Mouse (Mus musculus): ENCODE data around the gene Slc1a5. TPM values are rescaled to one million over a fixed set of nuclear protein-coding genes. Genes with fewer than 3 reads are reported as not detected.

Slc1a5 gene
- polyA plus RNA-seq, 1 experiment from 2014 or later = 11.6 TPM

GRCm38 (mm10) chr7:16784498-16784976 lies 3.4 kb downstream of the Slc1a5 start:
- Histone ChIP-seq H3K27ac (replicated peaks) (no peak overlapping the region), H3K9ac (no peak overlapping the region), H3K4me3 (no peak overlapping the region), H3K9me3 (no peaks in the 10 kb centered on the region), H3K4me1 (replicated peaks) (peaks cover 37% of the 10 kb centered on the region), H3K36me3 (no peaks in the 10 kb centered on the region), H3K4me2 (peak overlapping the region; percentile 99; the same call in 1 of the 2 replicates), H3K27me3 (no peaks in the 10 kb centered on the region)
- ATAC-seq (ENCODE audit: low FRiP score, low read depth) = no peak
- 59% methylated on average over 10 of the region's 10 CpGs for whole genome bisulfite sequencing

GRCm38 (mm10) chr7:16785541-16786083 lies 4.5 kb downstream of the Slc1a5 start:
- Histone ChIP-seq H3K9ac (no peak overlapping the region), H3K4me3 (no peak overlapping the region), H3K4me1 (replicated peaks) (peaks cover 36% of the 10 kb centered on the region), H3K9me3 (no peaks in the 10 kb centered on the region), H3K27me3 (no peaks in the 10 kb centered on the region), H3K36me3 (no peaks in the 10 kb centered on the region), H3K27ac (replicated peaks) (no peak overlapping the region), H3K4me2 (no peak overlapping the region)
- no peak for ATAC-seq (ENCODE audit: low FRiP score, low read depth)
- 86% methylated on average over 8 of the region's 8 CpGs for WGBS

- Histone ChIP-seq H3K27me3 (no peaks in the 10 kb centered on the region), H3K27ac (replicated peaks) (no peak overlapping the region)
These were observed 11.2 kb downstream of the Slc1a5 start for GRCm38 (mm10) chr7:16792316-16792715.

GRCm38 (mm10) chr7:16793010-16793725 lies 12.0 kb downstream of the Slc1a5 start:
- WGBS = 94% methylated on average over 19 of the region's 19 CpGs

More at GRCm38 (mm10) chr7:16792316-16792715, 11.2 kb downstream of the Slc1a5 start:
- 84% methylated on average over 5 of the region's 5 CpGs for WGBS
- Histone ChIP-seq H3K4me2 (no peak overlapping the region), H3K9ac (no peak overlapping the region), H3K36me3 (no peaks in the 10 kb centered on the region), H3K4me3 (no peak overlapping the region), H3K4me1 (replicated peaks) (no peaks in the 10 kb centered on the region), H3K9me3 (no peaks in the 10 kb centered on the region)
- no peak for ATAC-seq (ENCODE audit: low FRiP score, low read depth)

GRCm38 (mm10) chr7:16794886-16795285 lies 13.7 kb downstream of the Slc1a5 start:
- H3K9ac ChIP-seq = no peak overlapping the region
- H3K4me3 ChIP-seq = no peak overlapping the region
- no peak overlapping the region for H3K27ac ChIP-seq (replicated peaks)
- WGBS = 94% methylated on average over 5 of the region's 5 CpGs
- no peak overlapping the region for H3K4me2 ChIP-seq
- no peaks in the 10 kb centered on the region for H3K4me1 ChIP-seq (replicated peaks)
- H3K9me3 ChIP-seq = no peaks in the 10 kb centered on the region
- no peak for ATAC-seq (ENCODE audit: low FRiP score, low read depth)
- H3K36me3 ChIP-seq = no peaks in the 10 kb centered on the region
- H3K27me3 ChIP-seq = no peaks in the 10 kb centered on the region

More at GRCm38 (mm10) chr7:16793010-16793725, 12.0 kb downstream of the Slc1a5 start:
- no peak for ATAC-seq (ENCODE audit: low FRiP score, low read depth)
- no peaks in the 10 kb centered on the region for H3K4me1 ChIP-seq (replicated peaks)
- no peaks in the 10 kb centered on the region for H3K36me3 ChIP-seq
- no peaks in the 10 kb centered on the region for H3K27me3 ChIP-seq
- no peaks in the 10 kb centered on the region for H3K9me3 ChIP-seq
- H3K9ac ChIP-seq = no peak overlapping the region
- no peak overlapping the region for H3K4me3 ChIP-seq
- no peak overlapping the region for H3K4me2 ChIP-seq
- H3K27ac ChIP-seq (replicated peaks) = no peak overlapping the region

GRCm38 (mm10) chr7:16804409-16805028 lies 23.4 kb downstream of the Slc1a5 start:
- WGBS = 30% methylated on average over 8 of the region's 8 CpGs
- no peak overlapping the region for H3K9ac ChIP-seq
- H3K9me3 ChIP-seq = no peaks in the 10 kb centered on the region
- H3K4me1 ChIP-seq (replicated peaks) = peaks cover 1% of the 10 kb centered on the region; the same call in 1 of the 2 replicates
- H3K27ac ChIP-seq (replicated peaks) = no peak overlapping the region
- H3K36me3 ChIP-seq = no peaks in the 10 kb centered on the region; the same call in 1 of the 2 replicates
- no peaks in the 10 kb centered on the region for H3K27me3 ChIP-seq
- ATAC-seq (ENCODE audit: low FRiP score, low read depth) = peak; percentile 18; the same call in 1 of the 2 replicates
- no peak overlapping the region for H3K4me3 ChIP-seq
- H3K4me2 ChIP-seq = no peak overlapping the region

- no peaks in the 10 kb centered on the region for H3K27me3 ChIP-seq
- H3K4me1 ChIP-seq (replicated peaks) = peaks cover 34% of the 10 kb centered on the region
- no peak overlapping the region for H3K4me3 ChIP-seq
- no peak overlapping the region for H3K4me2 ChIP-seq
- no peaks in the 10 kb centered on the region for H3K9me3 ChIP-seq
- no peak overlapping the region for H3K27ac ChIP-seq (replicated peaks)
- no peak overlapping the region for H3K9ac ChIP-seq
- H3K36me3 ChIP-seq = no peaks in the 10 kb centered on the region; the same call in 1 of the 2 replicates
- ATAC-seq (ENCODE audit: low FRiP score, low read depth) = no peak
- WGBS = 86% methylated on average over 9 of the region's 9 CpGs
These were observed 26.8 kb downstream of the Slc1a5 start for GRCm38 (mm10) chr7:16807936-16808335.

GRCm38 (mm10) chr7:16808647-16809046 lies 27.5 kb downstream of the Slc1a5 start:
- Histone ChIP-seq H3K4me1 (replicated peaks) (peaks cover 41% of the 10 kb centered on the region), H3K36me3 (no peaks in the 10 kb centered on the region; the same call in 1 of the 2 replicates), H3K27me3 (no peaks in the 10 kb centered on the region), H3K9me3 (no peaks in the 10 kb centered on the region), H3K27ac (replicated peaks) (no peak overlapping the region), H3K4me3 (no peak overlapping the region), H3K4me2 (no peak overlapping the region), H3K9ac (no peak overlapping the region)
- 87% methylated on average over 9 of the region's 9 CpGs for WGBS
- no peak for ATAC-seq (ENCODE audit: low FRiP score, low read depth)

GRCm38 (mm10) chr7:16809739-16810138 lies 28.6 kb downstream of the Slc1a5 start:
- WGBS = 20% methylated on average over 10 of the region's 10 CpGs
- Histone ChIP-seq H3K4me3 (no peak overlapping the region), H3K9ac (no peak overlapping the region), H3K36me3 (no peaks in the 10 kb centered on the region; the same call in 1 of the 2 replicates), H3K27ac (replicated peaks) (peak overlapping the region; percentile 95), H3K9me3 (no peaks in the 10 kb centered on the region), H3K4me1 (replicated peaks) (peaks cover 52% of the 10 kb centered on the region), H3K27me3 (no peaks in the 10 kb centered on the region), H3K4me2 (peak overlapping the region; percentile 83)
- ATAC-seq (ENCODE audit: low FRiP score, low read depth) = no peak

GRCm38 (mm10) chr7:16810399-16810919 lies 29.3 kb downstream of the Slc1a5 start:
- 46% methylated on average over 27 of the region's 28 CpGs for WGBS
- Histone ChIP-seq H3K4me2 (peak overlapping the region; percentile 83), H3K27me3 (no peaks in the 10 kb centered on the region), H3K9ac (peak overlapping the region; percentile 71), H3K36me3 (no peaks in the 10 kb centered on the region; the same call in 1 of the 2 replicates), H3K4me3 (peak overlapping the region; percentile 56), H3K27ac (replicated peaks) (peak overlapping the region; percentile 95), H3K9me3 (no peaks in the 10 kb centered on the region), H3K4me1 (replicated peaks) (peaks cover 59% of the 10 kb centered on the region)
- no peak; the same call in 1 of the 2 replicates for ATAC-seq (ENCODE audit: low FRiP score, low read depth)

GRCm38 (mm10) chr7:16810920-16811648 lies 29.9 kb downstream of the Slc1a5 start:
- peak overlapping the region; percentile 95 for H3K27ac ChIP-seq (replicated peaks)
- H3K27me3 ChIP-seq = no peaks in the 10 kb centered on the region
- H3K4me1 ChIP-seq (replicated peaks) = peaks cover 62% of the 10 kb centered on the region
- peak overlapping the region; percentile 71 for H3K9ac ChIP-seq
- no peaks in the 10 kb centered on the region; the same call in 1 of the 2 replicates for H3K36me3 ChIP-seq
- peak; percentile 52 for ATAC-seq (ENCODE audit: low FRiP score, low read depth)
- peak overlapping the region; percentile 83 for H3K4me2 ChIP-seq
- H3K9me3 ChIP-seq = no peaks in the 10 kb centered on the region
- peak overlapping the region; percentile 56 for H3K4me3 ChIP-seq
- WGBS = 6% methylated on average over 90 of the region's 90 CpGs
